Mouse (Mus musculus) C2C12 (cell line): Measurements from ENCODE around the gene Tmprss7. TPM values are rescaled to one million over a fixed set of nuclear protein-coding genes. Genes with fewer than 3 reads are reported as not detected.

Experiments
- H3K27me3 ChIP-seq: one replicate; pipeline ENCODE4 v1.6.1; 2011; ENCODE audit not compliant: control insufficient read depth, insufficient read depth, insufficient read length
- H3K36me3 ChIP-seq: one replicate; pipeline ENCODE4 v1.6.1; 2011; ENCODE audit not compliant: control insufficient read depth, insufficient read depth
- H3K4me3 ChIP-seq: one replicate; pipeline ENCODE4 v1.5.1; 2011; ENCODE audit warnings: mild to moderate bottlenecking, control low read depth; ENCODE audit not compliant: poor library complexity, insufficient read depth, severe bottlenecking
- H3K79me2 ChIP-seq: one replicate; pipeline ENCODE4 v1.6.1; 2011; ENCODE audit not compliant: control insufficient read depth, insufficient read depth
- H3K79me3 ChIP-seq: one replicate; pipeline ENCODE4 v1.6.1; 2011; ENCODE audit warnings: low read depth, control low read depth
- H3ac ChIP-seq: one replicate; pipeline ENCODE3; 2011; ENCODE audit warnings: low read depth; ENCODE audit not compliant: control insufficient read depth, insufficient read length
- CEBPB ChIP-seq: IDR thresholded peaks from one replicate; pipeline ENCODE4 v1.6.1; 2011; ENCODE audit warnings: low read depth, mild to moderate bottlenecking, control low read depth, moderate library complexity
- CTCF ChIP-seq: IDR thresholded peaks from one replicate; pipeline ENCODE4 v1.5.1; 2011; ENCODE audit not compliant: control insufficient read depth, insufficient read depth, insufficient read length
- FOSL1 ChIP-seq: IDR thresholded peaks from one replicate; pipeline ENCODE4 v1.8.0; 2011; ENCODE audit warnings: mild to moderate bottlenecking, low read length; ENCODE audit not compliant: poor library complexity, insufficient read depth, severe bottlenecking
- MAX ChIP-seq: IDR thresholded peaks from one replicate; pipeline ENCODE4 v1.6.1; 2011; ENCODE audit warnings: mild to moderate bottlenecking, control low read depth
- MYOD1 ChIP-seq: IDR thresholded peaks from one replicate; pipeline ENCODE4 v1.6.1; 2011; ENCODE audit warnings: low read depth; ENCODE audit not compliant: control insufficient read depth, insufficient read length
- MYOG ChIP-seq: IDR thresholded peaks from one replicate; pipeline ENCODE4 v1.6.1; 2011; ENCODE audit not compliant: control insufficient read depth, insufficient read length; ENCODE audit errors: extremely low read depth
- USF1 ChIP-seq: IDR thresholded peaks from one replicate; pipeline ENCODE4 v1.6.1; 2011; ENCODE audit warnings: low read depth, mild to moderate bottlenecking, control low read depth, moderate library complexity
- polyA plus RNA-seq: library from polyadenylated mRNA; unstranded; fragments of >200 nt; fragmentation: generic; extraction: Trizol; gene quantifications from one replicate; pipeline ENCODE4 v1.2.1, GENCODE M21; 2012; ENCODE audit warnings: missing spikeins

Tmprss7 gene
- polyA plus RNA-seq, 1 experiment: not detected

- no peaks in the 10 kb centered on the region for H3K79me2 ChIP-seq
- H3ac ChIP-seq: no peak overlapping the region
- TF ChIP-seq MYOD1: no peak
- H3K27me3 ChIP-seq: no peaks in the 10 kb centered on the region
- H3K36me3 ChIP-seq: no peaks in the 10 kb centered on the region
- no peak overlapping the region for H3K4me3 ChIP-seq
- no peaks in the 10 kb centered on the region for H3K79me3 ChIP-seq
Observed at GRCm38 (mm10) chr16:45695445-45696160, 2.1 kb upstream of the Tmprss7 start.

- Histone ChIP-seq H3K4me3 (no peak overlapping the region), H3K79me3 (no peaks in the 10 kb centered on the region), H3K79me2 (no peaks in the 10 kb centered on the region), H3K27me3 (no peaks in the 10 kb centered on the region), H3K36me3 (no peaks in the 10 kb centered on the region), H3ac (no peak overlapping the region)
- TF ChIP-seq CEBPB: no peak
- TF ChIP-seq FOSL1: no peak
- TF ChIP-seq MYOG: no peak
- TF ChIP-seq CTCF: no peak
Observed at GRCm38 (mm10) chr16:45692851-45693250, 607 bp downstream of the Tmprss7 start.

- no peaks in the 10 kb centered on the region for H3K36me3 ChIP-seq
- H3K27me3 ChIP-seq: peaks cover 5% of the 10 kb centered on the region
- TF ChIP-seq CTCF (no peak), MAX (no peak), MYOD1 (no peak), CEBPB (no peak), USF1 (no peak), MYOG (no peak), FOSL1 (no peak)
- H3K79me2 ChIP-seq: no peaks in the 10 kb centered on the region
- no peak overlapping the region for H3ac ChIP-seq
- H3K4me3 ChIP-seq: no peak overlapping the region
- H3K79me3 ChIP-seq: no peaks in the 10 kb centered on the region
Observed at GRCm38 (mm10) chr16:45690178-45690577, 3.3 kb downstream of the Tmprss7 start.

- peaks cover 5% of the 10 kb centered on the region for H3K27me3 ChIP-seq
- H3K79me3 ChIP-seq: no peaks in the 10 kb centered on the region
Observed at GRCm38 (mm10) chr16:45686833-45687232, 6.6 kb downstream of the Tmprss7 start.

GRCm38 (mm10) chr16:45685295-45685694, 8.2 kb downstream of the Tmprss7 start:
- Histone ChIP-seq H3K79me2 (no peaks in the 10 kb centered on the region), H3K36me3 (no peaks in the 10 kb centered on the region), H3K4me3 (no peak overlapping the region), H3K79me3 (no peaks in the 10 kb centered on the region), H3ac (no peak overlapping the region), H3K27me3 (peaks cover 5% of the 10 kb centered on the region)
- TF ChIP-seq CEBPB (no peak), MAX (no peak), MYOG (no peak), USF1 (no peak), FOSL1 (no peak), MYOD1 (no peak), CTCF (no peak)

More at GRCm38 (mm10) chr16:45686833-45687232, 6.6 kb downstream of the Tmprss7 start:
- no peaks in the 10 kb centered on the region for H3K79me2 ChIP-seq
- H3K4me3 ChIP-seq: no peak overlapping the region
- no peaks in the 10 kb centered on the region for H3K36me3 ChIP-seq
- no peak for TF ChIP-seq MYOD1
- H3ac ChIP-seq: no peak overlapping the region

GRCm38 (mm10) chr16:45684815-45685214, 8.6 kb downstream of the Tmprss7 start:
- peaks cover 5% of the 10 kb centered on the region for H3K27me3 ChIP-seq
- no peaks in the 10 kb centered on the region for H3K79me2 ChIP-seq
- no peak overlapping the region for H3ac ChIP-seq
- TF ChIP-seq USF1 (no peak), MYOG (no peak), CTCF (peak; percentile 19)
- no peak overlapping the region for H3K4me3 ChIP-seq
- H3K36me3 ChIP-seq: no peaks in the 10 kb centered on the region
- no peaks in the 10 kb centered on the region for H3K79me3 ChIP-seq

- no peaks in the 10 kb centered on the region for H3K27me3 ChIP-seq
- no peak overlapping the region for H3K4me3 ChIP-seq
- H3K36me3 ChIP-seq: no peaks in the 10 kb centered on the region
- no peaks in the 10 kb centered on the region for H3K79me3 ChIP-seq
- no peak overlapping the region for H3ac ChIP-seq
- H3K79me2 ChIP-seq: no peaks in the 10 kb centered on the region
- TF ChIP-seq CTCF: peak; percentile 13
- no peak for TF ChIP-seq CEBPB
Observed at GRCm38 (mm10) chr16:45676462-45676861, 17.0 kb downstream of the Tmprss7 start.
